Mouse (Mus musculus): ENCODE data around the gene Sbk2. TPM values are rescaled to one million over a fixed set of nuclear protein-coding genes. Genes with fewer than 3 reads are reported as not detected.
A peak's percentile ranks its signal among the peaks of the same experiment; 100 is the strongest.

The Sbk2 gene
- polyA plus RNA-seq, 1 experiment from 2014 or later = not detected

- DNase-seq (ENCODE audit: low spot score) (no peak), ATAC-seq (replicated peaks; ENCODE audit: insufficient number of reproducible peaks, low FRiP score, low TSS enrichment, low read depth) (no peak)
- H3K36me3 ChIP-seq (replicated peaks; ENCODE audit: control insufficient read depth, insufficient read depth, low read depth, low read length) = no peaks in the 10 kb centered on the region
- no peak overlapping the region for H3K9ac ChIP-seq (replicated peaks; ENCODE audit: low read length)
- H3K4me3 ChIP-seq (ENCODE audit: low read depth, low read length) = no peak overlapping the region
- no peak overlapping the region for H3K27ac ChIP-seq (replicated peaks; ENCODE audit: low read depth, low read length)
- H3K4me2 ChIP-seq (ENCODE audit: low read depth, low read length) = no peak overlapping the region
- no peaks in the 10 kb centered on the region for H3K27me3 ChIP-seq (ENCODE audit: control insufficient read depth, insufficient read depth, low read length)
- no peaks in the 10 kb centered on the region for H3K9me3 ChIP-seq (replicated peaks; ENCODE audit: control insufficient read depth, low read length)
- 43% methylated on average over 2 of the region's 2 CpGs for WGBS
- no peaks in the 10 kb centered on the region for H3K4me1 ChIP-seq (ENCODE audit: control insufficient read depth, insufficient read depth, low read length)
These were observed 16.4 kb downstream of the Sbk2 start for GRCm38 (mm10) chr7:4947855-4948254.

- H3K9ac ChIP-seq (replicated peaks; ENCODE audit: low read length) = no peak overlapping the region
- ATAC-seq (replicated peaks; ENCODE audit: insufficient number of reproducible peaks, low FRiP score, low TSS enrichment, low read depth) = peak; percentile 37
- H3K4me3 ChIP-seq (ENCODE audit: low read depth, low read length) = no peak overlapping the region
- peak overlapping the region; percentile 26; the same call in 1 of the 2 replicates for H3K4me2 ChIP-seq (ENCODE audit: low read depth, low read length)
- no peaks in the 10 kb centered on the region for H3K9me3 ChIP-seq (replicated peaks; ENCODE audit: control insufficient read depth, low read length)
- H3K4me1 ChIP-seq (ENCODE audit: control insufficient read depth, insufficient read depth, low read length) = no peaks in the 10 kb centered on the region
- no peaks in the 10 kb centered on the region for H3K27me3 ChIP-seq (ENCODE audit: control insufficient read depth, insufficient read depth, low read length)
- H3K27ac ChIP-seq (replicated peaks; ENCODE audit: low read depth, low read length) = no peak overlapping the region
- no peaks in the 10 kb centered on the region for H3K36me3 ChIP-seq (replicated peaks; ENCODE audit: control insufficient read depth, insufficient read depth, low read depth, low read length)
- 21% methylated on average over 15 of the region's 15 CpGs for WGBS
- peak; percentile 92 for DNase-seq (ENCODE audit: low spot score)
These were observed 20.9 kb downstream of the Sbk2 start for GRCm38 (mm10) chr7:4943223-4943815.

GRCm38 (mm10) chr7:4942673-4943072, 21.5 kb downstream of the Sbk2 start:
- H3K27me3 ChIP-seq (ENCODE audit: control insufficient read depth, insufficient read depth, low read length) = no peaks in the 10 kb centered on the region
- H3K36me3 ChIP-seq (replicated peaks; ENCODE audit: control insufficient read depth, insufficient read depth, low read depth, low read length) = no peaks in the 10 kb centered on the region
- no peak overlapping the region for H3K4me2 ChIP-seq (ENCODE audit: low read depth, low read length)
- ATAC-seq (replicated peaks; ENCODE audit: insufficient number of reproducible peaks, low FRiP score, low TSS enrichment, low read depth) (no peak), DNase-seq (ENCODE audit: low spot score) (no peak)
- no peak overlapping the region for H3K27ac ChIP-seq (replicated peaks; ENCODE audit: low read depth, low read length)
- no peaks in the 10 kb centered on the region for H3K4me1 ChIP-seq (ENCODE audit: control insufficient read depth, insufficient read depth, low read length)
- H3K9ac ChIP-seq (replicated peaks; ENCODE audit: low read length) = no peak overlapping the region
- H3K4me3 ChIP-seq (ENCODE audit: low read depth, low read length) = no peak overlapping the region
- WGBS = 42% methylated on average over 5 of the region's 5 CpGs
- no peaks in the 10 kb centered on the region for H3K9me3 ChIP-seq (replicated peaks; ENCODE audit: control insufficient read depth, low read length)

GRCm38 (mm10) chr7:4940068-4940479, 24.1 kb downstream of the Sbk2 start:
- no peaks in the 10 kb centered on the region for H3K9me3 ChIP-seq (replicated peaks; ENCODE audit: control insufficient read depth, low read length)
- H3K4me2 ChIP-seq (ENCODE audit: low read depth, low read length) = no peak overlapping the region
- DNase-seq (ENCODE audit: low spot score) = peak; percentile 85
- WGBS = 20% methylated on average over 9 of the region's 9 CpGs
- no peak overlapping the region for H3K27ac ChIP-seq (replicated peaks; ENCODE audit: low read depth, low read length)
- no peaks in the 10 kb centered on the region for H3K4me1 ChIP-seq (ENCODE audit: control insufficient read depth, insufficient read depth, low read length)
- H3K4me3 ChIP-seq (ENCODE audit: low read depth, low read length) = no peak overlapping the region
- no peak overlapping the region for H3K9ac ChIP-seq (replicated peaks; ENCODE audit: low read length)
- no peaks in the 10 kb centered on the region for H3K27me3 ChIP-seq (ENCODE audit: control insufficient read depth, insufficient read depth, low read length)
- no peaks in the 10 kb centered on the region for H3K36me3 ChIP-seq (replicated peaks; ENCODE audit: control insufficient read depth, insufficient read depth, low read depth, low read length)
- no peak for ATAC-seq (replicated peaks; ENCODE audit: insufficient number of reproducible peaks, low FRiP score, low TSS enrichment, low read depth)

GRCm38 (mm10) chr7:4938456-4938855, 25.8 kb downstream of the Sbk2 start:
- no peaks in the 10 kb centered on the region for H3K36me3 ChIP-seq (replicated peaks; ENCODE audit: control insufficient read depth, insufficient read depth, low read depth, low read length)
- H3K9me3 ChIP-seq (replicated peaks; ENCODE audit: control insufficient read depth, low read length) = no peaks in the 10 kb centered on the region
- WGBS = 33% methylated on average over 2 of the region's 2 CpGs
- no peak overlapping the region for H3K4me2 ChIP-seq (ENCODE audit: low read depth, low read length)
- no peak for ATAC-seq (replicated peaks; ENCODE audit: insufficient number of reproducible peaks, low FRiP score, low TSS enrichment, low read depth)
- peak; percentile 69 for DNase-seq (ENCODE audit: low spot score)
- no peak overlapping the region for H3K27ac ChIP-seq (replicated peaks; ENCODE audit: low read depth, low read length)
- H3K4me3 ChIP-seq (ENCODE audit: low read depth, low read length) = no peak overlapping the region
- H3K27me3 ChIP-seq (ENCODE audit: control insufficient read depth, insufficient read depth, low read length) = no peaks in the 10 kb centered on the region
- no peak overlapping the region for H3K9ac ChIP-seq (replicated peaks; ENCODE audit: low read length)
- no peaks in the 10 kb centered on the region for H3K4me1 ChIP-seq (ENCODE audit: control insufficient read depth, insufficient read depth, low read length)

GRCm38 (mm10) chr7:4937392-4937791, 26.8 kb downstream of the Sbk2 start:
- Histone ChIP-seq H3K4me2 (ENCODE audit: low read depth, low read length) (no peak overlapping the region), H3K27ac (replicated peaks; ENCODE audit: low read depth, low read length) (no peak overlapping the region), H3K36me3 (replicated peaks; ENCODE audit: control insufficient read depth, insufficient read depth, low read depth, low read length) (no peaks in the 10 kb centered on the region), H3K9me3 (replicated peaks; ENCODE audit: control insufficient read depth, low read length) (no peaks in the 10 kb centered on the region), H3K4me3 (ENCODE audit: low read depth, low read length) (no peak overlapping the region), H3K4me1 (ENCODE audit: control insufficient read depth, insufficient read depth, low read length) (no peaks in the 10 kb centered on the region), H3K9ac (replicated peaks; ENCODE audit: low read length) (no peak overlapping the region), H3K27me3 (ENCODE audit: control insufficient read depth, insufficient read depth, low read length) (no peaks in the 10 kb centered on the region)
- DNase-seq (ENCODE audit: low spot score) (no peak), ATAC-seq (replicated peaks; ENCODE audit: insufficient number of reproducible peaks, low FRiP score, low TSS enrichment, low read depth) (no peak)
- WGBS = 74% methylated on average over 10 of the region's 11 CpGs

GRCm38 (mm10) chr7:4936832-4937231, 27.4 kb downstream of the Sbk2 start:
- H3K4me3 ChIP-seq (ENCODE audit: low read depth, low read length) = no peak overlapping the region
- no peak overlapping the region for H3K4me2 ChIP-seq (ENCODE audit: low read depth, low read length)
- H3K27ac ChIP-seq (replicated peaks; ENCODE audit: low read depth, low read length) = no peak overlapping the region
- H3K9ac ChIP-seq (replicated peaks; ENCODE audit: low read length) = no peak overlapping the region
- 76% methylated on average over 10 of the region's 10 CpGs for WGBS
- DNase-seq (ENCODE audit: low spot score) (no peak), ATAC-seq (replicated peaks; ENCODE audit: insufficient number of reproducible peaks, low FRiP score, low TSS enrichment, low read depth) (no peak)
- H3K27me3 ChIP-seq (ENCODE audit: control insufficient read depth, insufficient read depth, low read length) = no peaks in the 10 kb centered on the region
- H3K36me3 ChIP-seq (replicated peaks; ENCODE audit: control insufficient read depth, insufficient read depth, low read depth, low read length) = no peaks in the 10 kb centered on the region
- H3K4me1 ChIP-seq (ENCODE audit: control insufficient read depth, insufficient read depth, low read length) = no peaks in the 10 kb centered on the region
- no peaks in the 10 kb centered on the region for H3K9me3 ChIP-seq (replicated peaks; ENCODE audit: control insufficient read depth, low read length)

GRCm38 (mm10) chr7:4934160-4934914, 29.9 kb downstream of the Sbk2 start:
- Histone ChIP-seq H3K36me3 (replicated peaks; ENCODE audit: control insufficient read depth, insufficient read depth, low read depth, low read length) (no peaks in the 10 kb centered on the region), H3K4me1 (ENCODE audit: control insufficient read depth, insufficient read depth, low read length) (no peaks in the 10 kb centered on the region), H3K4me2 (ENCODE audit: low read depth, low read length) (no peak overlapping the region), H3K4me3 (ENCODE audit: low read depth, low read length) (no peak overlapping the region), H3K9ac (replicated peaks; ENCODE audit: low read length) (no peak overlapping the region), H3K9me3 (replicated peaks; ENCODE audit: control insufficient read depth, low read length) (no peaks in the 10 kb centered on the region), H3K27me3 (ENCODE audit: control insufficient read depth, insufficient read depth, low read length) (no peaks in the 10 kb centered on the region), H3K27ac (replicated peaks; ENCODE audit: low read depth, low read length) (no peak overlapping the region)
- no peak for DNase-seq (ENCODE audit: low spot score)
- no peak for ATAC-seq (replicated peaks; ENCODE audit: insufficient number of reproducible peaks, low FRiP score, low TSS enrichment, low read depth)
- WGBS = 76% methylated on average over 4 of the region's 4 CpGs

Measured in embryonic facial prominence, embryonic 11.5 days (tissue).